Mouse (Mus musculus): ENCODE results near the gene Krtap8-1.

Krtap8-1 gene

DNA sequence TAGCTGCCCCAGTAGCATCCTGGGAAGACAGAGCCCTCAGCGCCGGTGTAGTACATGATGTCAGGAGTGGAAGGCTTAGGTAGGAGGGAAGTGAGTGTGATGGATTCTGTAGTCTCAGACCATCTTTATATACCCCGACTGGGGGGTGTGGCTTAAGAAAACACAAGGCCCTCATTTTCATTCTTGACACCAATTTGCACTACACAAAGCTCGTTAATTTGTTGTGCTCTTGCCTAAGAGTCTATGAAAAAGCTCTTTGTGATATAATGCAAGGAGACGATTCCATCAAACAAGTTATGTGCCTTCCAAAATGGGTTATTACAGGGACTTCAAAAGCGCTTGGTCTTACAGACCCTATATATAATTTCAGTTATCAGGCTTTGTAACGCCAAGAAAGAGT, at the start of gene Krtap8-1:
Gene Krtap8-1, minus strand, starts transcription at position 101 of the 400 bp plus-strand sequence.
- DNase-seq (ENCODE audit: low spot score) = no peak

DNA sequence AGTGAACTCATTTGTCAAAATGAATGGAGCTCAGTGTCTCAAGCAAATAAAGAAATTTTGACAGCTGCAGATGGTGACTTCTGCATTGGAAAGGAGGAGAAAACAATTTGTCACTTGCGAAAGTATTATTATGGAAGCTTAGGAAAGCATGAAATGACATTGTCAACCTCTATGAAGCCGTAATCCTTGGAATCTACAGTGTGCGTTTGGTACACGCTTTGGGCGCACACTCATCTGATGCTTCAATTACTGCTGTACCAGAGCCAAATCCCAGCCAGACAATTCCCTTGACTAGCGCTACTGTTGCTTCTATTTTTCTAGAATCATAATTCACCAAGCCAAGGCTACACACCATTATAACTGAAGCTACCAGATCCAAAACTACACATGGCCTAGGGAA, 49.6 kb upstream of the Krtap8-1 start:
- no peak for DNase-seq (ENCODE audit: low spot score)

DNA sequence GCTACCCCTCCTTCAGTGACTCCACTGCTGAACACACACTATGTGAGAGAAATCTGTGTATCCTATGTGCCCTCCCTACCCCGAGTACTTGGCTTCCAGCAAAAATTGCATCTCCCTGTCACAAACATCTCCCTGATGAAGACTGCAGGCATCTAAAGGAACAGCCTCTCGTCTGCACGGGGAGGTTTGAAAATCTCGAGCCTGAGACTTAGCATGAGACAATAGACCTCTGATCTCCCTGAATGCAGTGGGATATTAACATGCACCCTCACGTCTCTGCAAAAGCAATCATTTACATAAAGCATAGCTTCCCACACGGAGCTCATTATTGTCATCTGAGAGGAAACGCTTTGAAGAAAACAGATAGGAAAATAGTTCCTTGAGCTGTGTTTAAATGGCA, 42.8 kb upstream of the Krtap8-1 start:
- DNase-seq (ENCODE audit: low spot score) = no peak

DNA sequence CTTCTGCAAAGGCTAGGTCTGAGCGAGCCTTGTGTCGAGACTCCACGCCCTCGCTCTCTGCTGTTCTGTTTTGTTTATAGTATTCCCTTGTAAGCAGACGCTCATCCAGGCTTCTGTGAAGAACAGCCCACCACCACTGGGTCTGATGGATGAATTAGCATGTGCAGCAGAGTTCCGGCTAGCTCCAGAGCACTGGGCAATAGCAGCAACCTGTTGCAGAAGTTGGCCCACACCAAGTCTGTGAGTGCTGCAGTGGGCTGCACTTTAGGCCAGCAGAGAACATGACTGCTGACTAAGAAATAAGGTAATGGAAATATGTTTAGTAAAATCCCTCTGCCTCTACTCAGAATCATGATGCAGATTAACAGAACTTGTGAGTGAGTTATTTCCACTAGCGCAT, 42.1 kb upstream of the Krtap8-1 start:
- DNase-seq (ENCODE audit: low spot score) = no peak

DNA sequence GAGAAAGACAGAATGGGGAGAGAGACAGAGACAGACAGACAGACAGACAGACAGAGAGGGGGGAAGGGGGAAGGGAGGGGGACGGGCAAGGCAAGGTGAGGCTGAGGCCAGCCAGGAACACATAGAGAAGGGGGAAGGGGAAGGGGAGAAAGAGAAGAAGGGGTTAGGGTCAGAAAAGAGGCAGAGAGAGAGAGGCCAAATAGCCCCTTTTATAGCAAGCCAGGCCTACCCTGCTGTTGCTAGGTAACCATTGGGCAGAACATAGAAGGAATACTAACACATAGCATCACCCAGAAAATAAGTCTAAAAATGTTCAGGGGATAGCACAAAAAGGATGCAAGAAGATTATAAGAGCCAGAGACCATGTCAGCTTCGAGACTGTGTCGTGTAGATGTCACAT, 40.6 kb upstream of the Krtap8-1 start:
- DNase-seq (ENCODE audit: low spot score) = no peak

DNA sequence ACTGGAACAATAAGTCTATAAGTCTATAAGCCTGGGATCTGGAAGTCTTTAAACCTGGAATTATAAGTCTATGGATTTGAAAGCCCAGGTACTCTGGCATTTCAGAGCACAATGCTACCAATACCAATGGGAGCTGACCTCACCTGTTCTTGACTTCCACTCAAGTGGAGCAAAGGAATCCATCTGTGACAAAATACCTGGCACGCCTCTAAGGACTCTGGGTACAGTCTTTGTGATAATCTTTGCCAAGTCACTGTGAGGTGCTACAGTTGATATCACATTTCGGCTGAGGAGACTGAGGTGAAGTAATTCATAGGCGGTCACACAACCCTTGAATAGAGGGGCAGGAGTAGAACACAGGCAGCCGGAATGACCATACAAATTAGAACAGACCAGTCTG, 33.2 kb upstream of the Krtap8-1 start:
- no peak for DNase-seq (ENCODE audit: low spot score)

DNA sequence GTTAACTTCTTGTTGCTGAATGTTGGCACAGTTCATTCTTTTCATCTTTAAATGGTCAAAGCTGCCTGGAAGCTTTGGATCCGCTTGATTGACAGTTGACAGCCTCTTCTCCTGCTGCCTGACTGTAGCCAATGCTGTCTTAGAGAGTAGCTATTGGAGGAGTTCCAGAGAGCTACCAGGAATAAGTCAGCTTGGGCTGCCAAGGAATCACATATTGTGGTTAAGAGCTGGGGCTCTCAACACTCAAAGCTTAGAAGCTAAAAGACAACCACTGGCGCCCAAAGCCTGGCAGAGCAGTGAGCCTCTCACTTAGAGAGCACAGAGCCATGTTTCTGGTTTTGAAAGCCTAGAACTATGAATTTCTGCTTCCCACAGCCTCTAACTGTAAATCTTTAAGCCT, 32.8 kb upstream of the Krtap8-1 start:
- DNase-seq (ENCODE audit: low spot score) = no peak

DNA sequence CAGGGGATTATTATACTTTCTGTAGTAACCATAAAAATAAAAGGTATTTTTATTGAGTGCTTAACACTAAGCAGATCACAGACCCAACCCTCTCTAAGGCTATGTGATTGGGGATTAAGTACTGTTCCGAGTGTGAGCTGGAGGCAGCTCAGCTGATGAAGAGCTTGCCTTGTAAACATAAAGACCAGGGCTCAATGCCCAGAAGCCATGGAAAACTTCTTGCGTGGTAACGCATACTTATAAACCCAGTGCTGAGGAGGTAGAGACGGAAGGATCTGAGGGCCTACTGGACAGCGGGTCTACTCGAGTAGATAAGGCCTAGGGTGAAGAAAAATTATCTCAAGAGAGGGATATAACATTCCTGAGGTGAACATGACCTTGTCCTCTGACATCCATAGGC, 32.3 kb upstream of the Krtap8-1 start:
- no peak for DNase-seq (ENCODE audit: low spot score)

DNA sequence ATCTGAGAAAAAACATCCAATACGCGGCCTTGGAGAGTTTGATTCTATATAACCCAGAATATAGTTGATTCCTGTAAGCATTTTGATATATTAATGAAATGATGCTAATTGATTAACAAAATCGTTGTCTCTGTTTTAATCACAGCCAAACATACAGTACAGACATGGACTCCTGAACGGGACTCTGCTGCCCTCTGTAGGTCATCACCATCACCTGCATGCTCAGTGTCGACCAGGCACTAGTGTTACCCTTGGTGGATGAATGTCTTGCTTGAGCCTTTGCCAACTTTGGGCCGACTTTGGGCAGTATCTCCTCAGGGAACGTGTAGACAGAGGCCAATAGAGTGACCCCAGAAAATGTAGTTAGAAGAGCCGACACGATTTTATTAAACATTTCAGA, 29.9 kb upstream of the Krtap8-1 start:
- no peak for DNase-seq (ENCODE audit: low spot score)

DNA sequence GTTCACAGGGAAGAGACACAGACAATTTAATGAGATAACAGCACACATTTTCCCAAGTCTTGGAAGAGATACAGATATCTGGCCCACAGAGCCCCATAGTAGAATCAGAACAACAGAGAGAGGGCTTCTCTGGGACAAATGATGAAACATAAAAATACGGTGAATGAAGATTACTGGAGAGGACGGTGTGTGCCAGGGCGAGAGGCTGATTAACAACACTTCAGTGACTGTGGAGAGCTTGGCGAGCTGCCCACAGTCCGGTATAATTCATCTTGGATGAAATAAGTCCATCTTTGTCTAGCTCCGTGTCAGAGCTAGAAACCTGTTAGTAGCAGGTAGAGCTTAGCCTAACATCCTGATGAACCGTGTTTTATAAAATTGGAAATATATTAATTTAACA, 25.7 kb upstream of the Krtap8-1 start:
- DNase-seq (ENCODE audit: low spot score) = no peak

DNA sequence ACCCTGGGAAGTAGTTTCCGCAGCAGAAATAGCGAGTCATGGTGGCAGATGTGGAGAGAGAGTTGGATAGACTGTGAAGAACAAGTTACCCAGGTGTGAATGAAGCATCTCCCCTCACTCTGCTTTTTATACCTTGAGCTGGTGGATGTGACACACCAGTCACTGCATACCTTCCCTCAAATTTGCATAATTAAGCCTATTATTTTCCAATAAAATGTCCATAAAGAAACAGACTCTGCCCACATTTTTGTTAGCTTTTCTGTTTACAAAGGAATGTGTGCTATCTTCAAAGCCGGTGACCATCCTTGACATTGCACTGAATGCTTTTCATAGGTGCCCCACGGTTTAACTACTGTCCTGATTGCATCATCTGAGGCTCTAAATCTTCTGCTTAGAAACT, 20.5 kb upstream of the Krtap8-1 start, which contains the start of gene Krtap7-1:
Gene Krtap7-1, minus strand, starts transcription at position 101 of the 400 bp plus-strand sequence.
- DNase-seq (ENCODE audit: low spot score) = no peak

DNA sequence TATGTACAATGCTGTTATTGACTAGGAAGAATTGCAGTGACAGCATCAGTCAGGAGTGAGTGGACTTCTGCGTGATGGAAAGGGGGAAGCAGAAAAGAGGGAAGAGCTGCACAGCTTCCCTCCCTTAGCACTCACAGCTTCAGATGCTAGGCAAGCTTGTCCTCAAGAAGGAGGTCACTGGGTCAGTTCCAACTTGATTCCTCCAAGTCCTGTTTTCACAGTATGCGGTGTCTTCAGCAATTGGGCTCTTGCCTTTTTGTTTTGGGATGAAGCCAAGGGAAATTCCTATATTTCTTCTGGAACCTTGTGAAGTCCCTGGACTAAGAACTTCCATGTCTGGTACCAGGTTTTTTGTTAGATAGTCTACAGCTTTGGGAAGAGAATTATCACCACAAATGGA, 15.8 kb upstream of the Krtap8-1 start:
- DNase-seq (ENCODE audit: low spot score) = no peak

DNA sequence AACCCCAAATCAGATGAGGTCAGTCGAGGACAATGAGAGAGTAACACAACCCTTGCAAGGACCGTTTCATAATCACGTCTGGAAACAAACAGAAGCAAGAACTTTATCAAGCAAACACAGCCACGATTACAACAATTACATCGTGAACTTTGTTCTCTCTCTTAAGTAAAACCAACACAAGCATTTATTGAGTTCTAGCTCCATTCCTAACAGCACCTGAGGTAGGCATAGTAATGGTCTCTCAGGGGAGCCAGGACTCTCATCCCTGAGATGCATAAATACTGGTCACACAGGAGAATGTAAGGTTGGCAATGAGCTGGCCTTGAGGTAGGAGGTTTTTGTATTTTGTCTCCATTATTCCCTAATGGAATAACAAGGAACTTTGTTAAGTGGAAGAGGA, 14.1 kb upstream of the Krtap8-1 start:
- no peak for DNase-seq (ENCODE audit: low spot score)

DNA sequence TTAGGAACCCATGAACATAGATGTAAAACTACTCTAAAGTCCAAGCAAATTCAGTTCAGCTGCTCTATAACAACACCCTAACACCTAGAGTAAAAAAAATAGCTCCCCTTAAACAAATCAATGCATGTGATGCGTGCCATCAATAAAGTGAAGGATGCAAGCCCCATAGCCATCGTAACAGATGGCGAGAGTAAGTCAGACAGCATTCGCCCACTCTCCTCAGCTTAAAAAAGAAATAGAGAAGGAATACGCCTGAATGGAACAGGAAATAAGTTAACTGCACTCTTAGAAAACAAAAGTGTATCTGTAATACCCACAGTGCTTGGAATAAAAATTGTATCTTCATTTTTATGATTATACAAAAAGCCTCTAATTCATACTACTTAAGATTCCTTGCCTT, 9.2 kb upstream of the Krtap8-1 start:
- DNase-seq (ENCODE audit: low spot score) = no peak

DNA sequence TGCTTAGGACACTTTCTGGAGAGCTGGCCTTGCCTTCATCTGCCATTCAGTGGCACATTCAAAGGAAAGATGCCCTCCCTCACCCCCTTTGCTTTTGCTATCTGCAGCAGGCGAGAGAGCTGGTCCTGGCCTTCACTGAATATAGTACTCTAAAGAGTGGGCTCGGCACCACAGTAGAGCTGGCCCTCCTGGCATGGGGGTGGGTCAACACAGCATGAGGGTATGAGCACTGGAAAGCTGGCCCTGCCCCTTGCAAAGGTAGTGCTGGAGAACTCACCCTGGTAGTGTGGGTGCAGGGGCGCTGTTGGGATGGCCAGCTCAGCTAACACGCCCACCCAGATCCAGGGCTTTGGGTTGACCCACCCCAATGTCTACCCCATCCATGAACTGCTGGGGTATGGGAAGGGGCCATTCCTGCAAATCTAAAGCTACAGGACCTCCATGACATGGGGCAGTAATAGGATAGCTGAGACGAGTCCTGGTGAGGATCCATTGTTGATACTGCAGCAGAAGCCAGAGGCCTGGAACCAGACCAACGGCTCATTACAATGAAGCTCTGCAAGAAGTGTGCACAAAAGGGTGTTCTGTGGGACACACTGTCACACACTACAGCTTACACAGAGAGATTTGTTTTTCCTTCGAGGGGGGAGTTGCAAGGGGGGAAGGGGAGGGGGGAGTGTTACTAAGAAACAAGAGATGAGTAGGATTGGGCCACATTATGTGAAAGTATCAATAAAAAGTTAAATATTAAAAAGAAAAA, 7.8 kb upstream of the Krtap8-1 start:
- DNase-seq (ENCODE audit: low spot score) = no peak

DNA sequence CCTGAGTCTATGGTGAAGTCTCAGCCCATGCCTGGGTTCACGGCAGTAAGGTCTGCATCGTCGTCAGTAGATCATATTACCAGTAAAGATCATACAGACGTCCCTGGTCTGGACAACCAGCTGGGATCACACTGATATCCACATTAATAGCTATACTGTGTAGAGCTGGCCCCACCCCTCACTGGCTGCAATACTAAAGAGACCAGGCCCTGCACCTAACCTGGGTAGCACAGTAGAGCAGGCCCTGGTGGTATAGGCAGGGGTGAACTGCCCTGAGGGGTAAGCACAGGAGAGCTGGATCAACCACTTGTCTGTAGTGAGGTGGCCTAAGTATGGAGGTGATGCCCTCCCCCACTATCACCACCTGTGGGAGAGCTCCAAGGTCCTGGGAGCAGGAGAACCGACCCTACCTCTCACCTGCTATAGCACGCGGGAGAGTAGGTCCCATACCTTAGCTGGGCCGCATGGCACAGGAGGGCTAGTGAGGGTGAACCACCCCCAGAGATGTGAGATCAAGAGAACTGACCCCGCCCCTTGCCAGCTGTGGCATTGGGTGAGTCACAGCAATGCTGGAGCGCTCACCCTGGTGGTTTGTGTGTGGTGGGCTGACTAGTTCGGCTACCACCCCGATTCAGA, 10.0 kb downstream of the Krtap8-1 start:
- no peak for DNase-seq (ENCODE audit: low spot score)

DNA sequence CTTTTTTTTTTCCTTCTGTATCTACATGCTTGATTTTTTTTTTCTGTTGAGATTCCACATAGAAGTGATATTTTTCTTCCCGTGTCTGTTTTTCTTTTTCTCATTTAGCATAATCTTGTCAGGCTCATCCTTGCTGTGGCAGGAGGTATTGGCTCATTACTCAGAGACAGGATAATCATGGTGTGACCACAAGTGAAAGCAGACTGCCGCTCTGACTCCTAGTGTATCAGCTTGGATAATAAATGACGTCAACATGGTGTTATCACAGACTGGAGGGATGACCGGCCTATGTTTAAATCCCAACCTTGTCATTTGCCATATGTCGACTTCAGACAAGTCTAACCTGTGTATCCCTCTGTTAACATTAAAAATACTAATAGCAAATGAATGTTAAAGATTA, 26.6 kb downstream of the Krtap8-1 start:
- no peak for DNase-seq (ENCODE audit: low spot score)

Measured in yolk sac, embryonic 10.5 days (tissue).